Mouse (Mus musculus) gastrocnemius, postnatal 36 days (tissue): ENCODE results near the gene Rapgef4. TPM values are rescaled to one million over a fixed set of nuclear protein-coding genes. Genes with fewer than 3 reads are reported as not detected.

Experiments used
- DNase-seq, 2 experiments: peaks; one replicate each; pipeline ENCODE4 v3.0.0; 2022
- intact Hi-C: fragments of 180-260 bp; cut with DNase I; formaldehyde crosslinking; loops from one replicate; pipeline ENCODE4 v1.15.1; 2025
- total RNA-seq, 2 experiments: library from RNA; stranded (reverse); gene quantifications; 2 replicates each; pipeline ENCODE4 v1.2.3; 2021

Rapgef4 gene
- total RNA-seq, 2 experiments from 2014 or later: 1.6 to 2.6 TPM

GRCm38 (mm10) chr2:72241714-72242472 lies 260.9 kb downstream of the Rapgef4 start:
- no peak for DNase-seq
- intact Hi-C loops: no loop called here

GRCm38 (mm10) chr2:72242910-72243675 lies 262.1 kb downstream of the Rapgef4 start:
- DNase-seq: no peak
- intact Hi-C loops: no loop called here

DNA sequence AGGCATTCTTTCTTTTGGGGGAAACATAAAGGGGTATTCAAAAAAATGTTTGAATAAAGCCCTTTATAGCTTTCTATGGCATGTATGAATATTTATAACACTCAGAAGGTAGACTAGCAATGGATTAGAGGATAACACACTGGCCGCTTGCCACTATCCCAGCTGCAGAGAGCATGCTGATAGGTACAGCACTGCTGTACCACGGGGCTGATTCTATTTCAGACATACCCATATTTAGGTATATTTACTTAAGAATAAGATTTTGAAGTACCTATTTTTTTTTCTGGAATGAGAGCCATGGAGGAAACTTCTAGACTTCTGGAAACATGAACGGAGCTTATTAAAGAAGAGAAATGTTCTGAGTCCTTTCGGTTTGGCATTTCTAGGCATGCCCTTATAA lies 264.6 kb downstream of the Rapgef4 start:
- intact Hi-C loops: no loop called here
- DNase-seq: no peak

GRCm38 (mm10) chr2:72246376-72246775 lies 265.3 kb downstream of the Rapgef4 start:
- DNase-seq: no peak
- intact Hi-C loops: no loop called here

DNA sequence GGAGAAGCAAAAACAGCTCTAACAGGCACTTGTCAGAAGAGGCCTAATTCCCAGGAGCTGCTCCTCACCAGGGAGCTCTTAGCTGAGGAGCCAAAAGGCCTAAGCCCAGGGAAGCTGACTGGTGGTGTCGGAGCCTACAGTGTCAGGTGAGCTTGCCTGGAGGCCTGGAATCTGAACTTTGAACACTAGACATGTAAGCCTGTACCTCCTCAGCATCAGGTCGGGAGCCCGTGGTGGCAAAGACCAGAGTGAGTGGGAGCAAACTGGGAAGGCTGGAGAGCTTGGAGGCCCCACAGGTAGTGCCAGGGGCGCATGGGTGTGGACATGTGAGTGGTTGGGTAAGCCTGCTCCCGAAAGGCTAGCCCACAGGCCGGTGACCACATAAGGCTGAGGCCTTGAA lies 266.8 kb downstream of the Rapgef4 start:
- DNase-seq: no peak
- intact Hi-C loops: no loop called here

DNA sequence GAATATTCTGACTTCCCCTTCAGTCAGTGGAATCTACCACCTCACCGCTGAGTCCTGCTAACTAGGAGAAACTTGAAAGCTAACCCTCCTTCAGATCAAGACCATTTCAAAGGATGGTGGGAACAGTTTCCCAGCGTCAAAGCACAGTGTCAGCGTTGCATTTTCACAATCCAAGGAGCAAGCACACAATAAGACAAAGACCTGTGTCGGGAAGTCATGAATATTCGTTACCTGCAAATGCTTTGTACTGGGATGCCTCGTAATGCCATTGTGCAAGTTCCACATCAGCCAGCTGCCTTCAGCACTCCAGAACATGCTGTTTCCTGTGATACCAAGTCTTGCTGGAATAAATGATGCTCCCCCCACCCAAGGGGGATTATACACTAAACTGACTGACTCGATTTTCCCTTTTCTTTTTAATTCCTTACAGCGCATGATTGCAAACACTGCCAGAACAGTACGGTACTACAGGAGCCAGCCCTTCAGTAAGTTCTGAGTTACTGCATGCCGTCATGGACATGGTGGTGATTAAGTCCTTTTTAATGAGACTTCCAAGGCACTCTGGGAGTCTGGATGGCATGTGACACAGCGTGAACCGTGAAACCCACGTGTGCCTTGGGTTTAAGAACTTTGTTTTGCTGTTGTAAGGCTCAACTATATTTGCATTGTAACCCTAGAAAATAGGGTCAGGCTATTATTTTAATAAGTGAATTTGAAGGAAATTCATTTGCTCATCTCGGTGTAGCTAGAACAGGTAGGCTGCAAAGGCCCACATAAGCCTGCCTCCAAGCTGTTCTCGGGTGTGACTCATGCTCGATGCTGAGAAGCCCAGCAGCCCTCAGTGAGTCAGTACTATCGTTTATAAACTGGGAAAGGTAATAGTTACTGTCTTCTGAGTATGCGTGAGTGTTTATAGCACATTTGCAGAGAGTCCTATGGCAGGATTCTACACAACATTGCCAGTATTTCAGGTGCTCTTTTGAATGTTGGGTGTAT lies 271.8 kb downstream of the Rapgef4 start:
- intact Hi-C loops: no loop called here
- no peak for DNase-seq

GRCm38 (mm10) chr2:72253882-72254281 lies 272.8 kb downstream of the Rapgef4 start:
- no peak for DNase-seq
- intact Hi-C loops: no loop called here

DNA sequence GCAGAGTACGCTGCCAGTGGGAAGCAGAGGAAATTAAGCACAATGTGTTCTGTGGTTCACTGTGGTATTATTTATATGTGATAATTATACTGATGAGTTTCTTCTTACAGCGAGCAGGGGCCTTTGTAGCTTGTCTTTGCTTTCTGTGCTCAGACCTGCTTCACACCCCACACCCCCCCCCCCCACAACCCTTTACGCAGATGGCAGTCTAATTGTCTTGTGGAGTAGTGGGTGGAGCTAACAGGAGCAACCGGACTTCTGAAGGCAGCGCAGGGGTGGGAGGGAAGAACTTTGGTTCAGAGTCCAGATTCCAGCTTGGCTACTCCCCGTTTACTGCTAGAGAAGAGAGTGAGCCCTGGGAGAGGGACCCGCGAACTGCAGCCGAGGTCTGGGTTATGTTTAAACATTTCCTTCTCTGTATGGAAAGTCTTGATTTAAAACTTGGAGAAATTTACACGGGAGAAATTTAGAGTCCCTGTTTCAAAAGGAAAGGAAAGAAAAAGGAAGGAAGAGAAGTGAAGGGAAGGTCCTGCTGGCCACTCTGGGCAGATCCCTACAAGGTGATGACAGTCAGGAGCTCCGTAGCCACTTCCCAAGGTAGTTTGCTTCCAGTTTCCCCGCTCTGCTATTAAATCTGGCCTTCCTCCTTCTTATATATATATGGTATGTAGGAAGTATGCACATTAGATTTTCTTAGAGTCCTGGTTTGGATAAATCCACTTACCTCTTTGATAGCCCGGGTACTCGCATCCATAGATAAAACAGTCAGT lies 274.0 kb downstream of the Rapgef4 start:
- DNase-seq: no peak
- intact Hi-C loops: no loop called here

DNA sequence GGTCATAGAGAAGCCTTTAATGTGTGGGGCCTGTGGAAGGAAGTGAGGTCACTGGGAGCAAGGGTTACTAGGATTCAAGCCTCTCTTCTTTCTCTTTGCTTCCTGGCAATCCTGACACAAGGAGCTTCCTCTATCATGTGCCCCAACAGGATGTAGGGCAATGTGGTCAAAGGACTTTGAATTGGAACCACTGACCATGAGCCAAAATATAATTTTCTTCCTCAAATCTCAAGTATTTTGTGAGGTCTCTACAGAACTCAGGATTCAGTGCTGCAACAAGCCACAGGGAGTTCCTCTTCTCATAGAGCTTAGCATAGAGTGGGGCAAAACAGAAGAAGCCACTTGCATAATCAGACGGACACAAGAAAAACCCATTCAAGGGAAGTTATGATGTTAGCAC lies 279.7 kb downstream of the Rapgef4 start:
- no peak for DNase-seq
- intact Hi-C loops: no loop called here

- intact Hi-C loops: no loop called here
Observed at GRCm38 (mm10) chr2:72262814-72263480, 281.9 kb downstream of the Rapgef4 start.

DNA sequence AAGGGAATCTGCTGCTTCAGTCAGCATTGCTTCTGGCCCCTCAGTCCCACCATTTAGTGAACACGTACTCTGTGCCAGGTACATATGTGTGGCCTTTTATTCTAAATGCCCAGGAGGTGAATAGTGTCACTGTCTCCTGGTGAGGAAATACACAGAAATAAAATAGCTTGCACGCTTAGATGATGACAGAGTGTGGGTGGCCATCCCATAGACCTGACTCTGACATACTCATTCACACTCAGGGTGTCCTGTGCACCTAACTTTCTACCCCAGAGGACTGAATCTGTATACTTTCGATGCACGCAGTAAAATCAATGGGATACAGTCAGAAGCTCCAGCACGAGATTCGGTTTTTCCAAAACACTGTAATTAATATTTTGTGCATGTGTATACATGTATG lies 286.4 kb downstream of the Rapgef4 start:
- no peak for DNase-seq
- intact Hi-C loops: no loop called here

More at GRCm38 (mm10) chr2:72262814-72263480, 281.9 kb downstream of the Rapgef4 start:
- no peak for DNase-seq

DNA sequence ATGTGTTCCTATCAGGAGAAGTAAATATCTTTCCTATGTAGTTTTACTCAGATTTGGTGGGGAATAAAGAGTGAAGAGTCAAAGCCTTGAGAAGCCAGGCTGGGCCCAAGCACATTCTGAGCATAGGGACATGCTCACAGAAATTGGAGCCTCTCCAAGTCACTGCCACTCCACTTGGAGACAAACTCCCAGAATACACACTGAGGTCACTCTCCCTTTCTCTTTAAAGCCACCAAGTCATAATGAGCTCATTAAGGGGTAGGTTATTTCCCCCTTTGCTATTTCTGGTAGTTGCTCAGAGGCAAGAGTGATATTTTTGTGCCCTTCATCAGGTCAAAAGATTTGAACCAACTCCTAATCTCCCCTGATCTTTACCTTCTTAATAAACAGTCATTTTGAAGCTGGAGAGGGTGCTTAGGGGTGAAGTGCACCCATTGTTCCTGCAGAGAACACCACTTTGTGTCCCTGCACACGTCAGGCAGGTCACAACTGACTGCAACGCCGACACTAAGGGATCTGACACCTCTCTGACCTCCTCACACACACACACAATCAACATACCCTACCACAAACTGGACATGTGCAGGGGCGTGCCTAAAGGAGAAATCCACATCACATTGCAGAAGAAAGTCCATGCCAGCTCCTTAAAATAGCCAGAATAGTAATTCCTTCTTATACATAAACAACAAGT lies 288.8 kb downstream of the Rapgef4 start:
- DNase-seq: no peak
- intact Hi-C loops: no loop called here

- no peak for DNase-seq
- intact Hi-C loops: no loop called here
Observed at GRCm38 (mm10) chr2:72278247-72278873, 297.3 kb downstream of the Rapgef4 start.

- intact Hi-C loops: loop anchor here (10.0 kb wide), 1 partner anchor 46 kb away; no protein-coding TSS in a partner anchor
- no peak for DNase-seq
Observed at GRCm38 (mm10) chr2:72280524-72280923, 299.5 kb downstream of the Rapgef4 start.

- intact Hi-C loops: loop anchor here (10.0 kb wide), 1 partner anchor 47 kb away; no protein-coding TSS in a partner anchor
- no peak for DNase-seq
Observed at GRCm38 (mm10) chr2:72281971-72282370, 300.9 kb downstream of the Rapgef4 start.

GRCm38 (mm10) chr2:72282733-72283132 lies 301.7 kb downstream of the Rapgef4 start:
- intact Hi-C loops: loop anchor here (10.0 kb wide), 1 partner anchor 48 kb away; no protein-coding TSS in a partner anchor

DNA sequence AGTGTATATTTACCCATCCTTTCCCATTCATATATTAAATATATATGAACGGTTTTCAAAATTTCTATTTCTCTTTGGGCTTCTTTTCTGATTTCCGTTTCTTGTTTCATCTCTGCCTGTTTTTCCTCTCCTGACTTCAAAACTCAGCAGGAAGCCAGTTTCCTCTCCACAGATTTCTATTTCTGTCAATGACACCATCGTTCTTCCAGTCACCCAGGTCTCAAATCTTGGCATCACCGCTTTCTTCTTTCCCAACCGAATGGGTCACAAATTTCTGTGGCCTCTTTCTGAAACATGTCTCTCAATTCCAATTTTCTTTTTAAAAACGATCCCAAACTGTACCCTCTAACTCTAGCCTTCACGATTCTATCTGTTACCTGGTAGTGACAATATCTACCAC lies 303.6 kb downstream of the Rapgef4 start:
- no peak for DNase-seq
- intact Hi-C loops: loop anchor here (10.0 kb wide), 1 partner anchor 50 kb away; no protein-coding TSS in a partner anchor

More at GRCm38 (mm10) chr2:72282733-72283132, 301.7 kb downstream of the Rapgef4 start:
- DNase-seq: no peak
